Mouse (Mus musculus) liver, postnatal 0 days (tissue): Measurements from ENCODE around the gene Cep350.

Experiments used
- CTCF ChIP-seq: sonication (generic); IDR thresholded peaks from 2 replicates; pipeline ENCODE4 v1.5.1; 2016; ENCODE audit warnings: antibody characterized with exemption, low read depth
- EP300 ChIP-seq: IDR thresholded peaks from 2 replicates; pipeline ENCODE4 v1.6.1; 2016; ENCODE audit warnings: antibody characterized with exemption, low read depth, mild to moderate bottlenecking

DNA sequence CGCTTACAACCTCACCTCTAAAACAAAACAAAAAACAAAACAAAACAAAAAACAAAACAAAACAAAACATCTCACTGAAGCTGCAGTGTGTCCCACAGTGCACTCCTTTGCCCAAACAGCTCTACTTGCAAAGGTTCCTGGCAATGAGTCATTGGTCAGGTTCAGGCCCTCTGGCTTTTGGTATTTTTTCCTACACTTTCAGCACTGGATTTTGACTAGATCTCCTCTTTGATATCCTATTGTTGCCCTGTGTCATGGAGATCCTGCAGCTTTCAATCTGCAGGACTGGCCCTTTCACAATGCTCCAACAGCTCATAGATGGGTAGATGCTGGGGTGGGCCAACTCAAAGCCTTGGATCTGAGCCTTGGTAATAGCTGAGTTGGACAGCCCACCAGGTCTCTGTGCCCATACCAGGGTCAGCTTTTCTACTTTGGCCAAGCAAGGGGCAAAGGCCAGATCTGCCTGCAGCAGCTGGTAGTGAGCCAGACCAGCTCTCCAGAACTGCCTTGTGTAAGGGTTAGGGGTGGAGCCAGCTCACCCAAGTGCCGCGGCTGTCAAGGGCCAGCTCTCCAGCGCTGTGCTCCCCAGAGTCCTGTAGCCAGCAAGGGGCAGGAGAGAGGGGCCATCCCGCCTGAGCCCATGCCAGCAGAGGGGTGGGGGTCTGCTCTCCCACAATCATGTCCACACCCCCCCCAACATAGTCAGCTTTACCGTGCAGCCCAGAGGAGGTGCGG is 30.3 kb upstream of the Cep350 start:
- TF ChIP-seq EP300 = no peak
- no peak for TF ChIP-seq CTCF
